Mouse (Mus musculus) gastrocnemius, adult 18-20 months (tissue): Measurements from ENCODE around the gene Efna5. TPM values are rescaled to one million over a fixed set of nuclear protein-coding genes. Genes with fewer than 3 reads are reported as not detected.

Source experiments
- DNase-seq: peaks from one replicate; pipeline ENCODE4 v3.0.0; 2021; ENCODE audit warnings: low spot score
- total RNA-seq, 2 experiments: library from RNA; stranded (reverse); gene quantifications; 2 replicates each; pipeline ENCODE4 v1.2.3; 2021

Efna5 gene
- total RNA-seq, 2 experiments from 2014 or later: 0.62 to 0.73 TPM

GRCm38 (mm10) chr17:62657832-62658630, 223.1 kb downstream of the Efna5 start:
- DNase-seq: no peak

- no peak for DNase-seq
These were observed 224.1 kb downstream of the Efna5 start for GRCm38 (mm10) chr17:62657051-62657450.

GRCm38 (mm10) chr17:62656591-62656990, 224.5 kb downstream of the Efna5 start:
- DNase-seq: no peak

- DNase-seq: no peak
These were observed 225.2 kb downstream of the Efna5 start for GRCm38 (mm10) chr17:62655819-62656355.

GRCm38 (mm10) chr17:62652451-62652850, 228.7 kb downstream of the Efna5 start:
- DNase-seq: no peak

- DNase-seq: no peak
These were observed 229.4 kb downstream of the Efna5 start for GRCm38 (mm10) chr17:62651696-62652095.

- no peak for DNase-seq
These were observed 231.7 kb downstream of the Efna5 start for GRCm38 (mm10) chr17:62649293-62649950.

- DNase-seq: no peak
These were observed 234.3 kb downstream of the Efna5 start for GRCm38 (mm10) chr17:62646836-62647235.

GRCm38 (mm10) chr17:62642447-62643145, 238.5 kb downstream of the Efna5 start:
- DNase-seq: no peak

- no peak for DNase-seq
These were observed 240.5 kb downstream of the Efna5 start for GRCm38 (mm10) chr17:62640654-62641053.

GRCm38 (mm10) chr17:62636896-62637295, 244.2 kb downstream of the Efna5 start:
- DNase-seq: no peak

- DNase-seq: no peak
These were observed 246.2 kb downstream of the Efna5 start for GRCm38 (mm10) chr17:62634937-62635336.

- no peak for DNase-seq
These were observed 252.6 kb downstream of the Efna5 start for GRCm38 (mm10) chr17:62628474-62628873.

GRCm38 (mm10) chr17:62627508-62627907, 253.6 kb downstream of the Efna5 start:
- no peak for DNase-seq

GRCm38 (mm10) chr17:62625646-62626020, 255.5 kb downstream of the Efna5 start:
- DNase-seq: no peak

- no peak for DNase-seq
These were observed 256.1 kb downstream of the Efna5 start for GRCm38 (mm10) chr17:62624804-62625645.

- no peak for DNase-seq
These were observed 257.9 kb downstream of the Efna5 start for GRCm38 (mm10) chr17:62623224-62623623.

- DNase-seq: no peak
These were observed 258.6 kb downstream of the Efna5 start for GRCm38 (mm10) chr17:62622481-62622880.

- DNase-seq: no peak
These were observed 266.0 kb downstream of the Efna5 start for GRCm38 (mm10) chr17:62615159-62615558.

GRCm38 (mm10) chr17:62614708-62615107, 266.4 kb downstream of the Efna5 start:
- DNase-seq: no peak

- no peak for DNase-seq
These were observed 266.9 kb downstream of the Efna5 start for GRCm38 (mm10) chr17:62614237-62614636.
